Mouse (Mus musculus): ENCODE measurements around the gene Jchain. TPM values are rescaled to one million over a fixed set of nuclear protein-coding genes. Genes with fewer than 3 reads are reported as not detected.

Jchain gene
- total and polyA plus RNA-seq, 3 experiments = 336 to 1,319 (median 477) TPM

- Histone ChIP-seq H3K36me3 (replicated peaks in 1 of 2; ENCODE audit: control insufficient read depth in 1 of 2, insufficient read depth in 1 of 2, low read length in 1 of 2) (peaks cover 6 to 41% of the 10 kb centered on the region in 2 experiments), H3K9me3 (replicated peaks; ENCODE audit: low read length) (no peaks in the 10 kb centered on the region), H3K27me3 (replicated peaks) (no peaks in the 10 kb centered on the region), H3K79me2 (replicated peaks; ENCODE audit: control insufficient read depth, extremely low read depth, insufficient read depth, poor library complexity, severe bottlenecking) (peaks cover 55% of the 10 kb centered on the region), H3K4me2 (ENCODE audit: insufficient read depth, low read depth, poor library complexity, severe bottlenecking) (no peak overlapping the region), H3K27ac (ENCODE audit: insufficient read depth, low read depth) (no peak overlapping the region), H3K9ac (ENCODE audit: insufficient read depth, low read depth) (no peak overlapping the region), H3K4me1 (ENCODE audit: control insufficient read depth in 1 of 2, insufficient read depth in 2 of 2) (peaks cover 10 to 61% of the 10 kb centered on the region in 2 experiments), H3K4me3 (replicated peaks in 1 of 3; ENCODE audit: low read depth in 2 of 3, low read length in 2 of 3, poor library complexity in 1 of 3) (no peak overlapping the region)
- dilution Hi-C loops (cut with MboI; ENCODE audit: extremely low pct_ligation_motif_present, extremely low pct_unique_long_range_greater_than_20kb, low sequenced_read_pairs) (no loop called here), in situ Hi-C loops (cut with MboI; ENCODE audit: low pct_ligation_motif_present, low pct_unique_long_range_greater_than_20kb, low sequenced_read_pairs) (no loop called here)
- no peak for DNase-seq (ENCODE audit: extremely low read depth)
- TF ChIP-seq POLR2A (IDR thresholded peaks at IDR 0.05; ENCODE audit: low read depth, low read length) (no peak), IRF4 (IDR thresholded peaks at IDR 0.05; ENCODE audit: low read depth, low read length) (no peak), POLR2AphosphoS2 (IDR thresholded peaks at IDR 0.05; ENCODE audit: low read depth, low read length) (no peak), ZC3H11A (IDR thresholded peaks at IDR 0.05; ENCODE audit: low read depth, low read length) (no peak), SMC3 (IDR thresholded peaks at IDR 0.05; ENCODE audit: low read depth, low read length) (no peak), CHD1 (IDR thresholded peaks at IDR 0.05; ENCODE audit: low read depth, low read length) (no peak), RCOR1 (conservative IDR thresholded peaks at IDR 0.05; ENCODE audit: low read depth, low read length) (no peak), NRF1 (IDR thresholded peaks at IDR 0.05; ENCODE audit: low read depth, low read length) (no peak), MAFK (IDR thresholded peaks at IDR 0.05; ENCODE audit: insufficient replicate concordance, low read length) (no peak), NELFE (IDR thresholded peaks at IDR 0.05; ENCODE audit: low read depth, low read length) (no peak), ETS1 (conservative IDR thresholded peaks at IDR 0.05; ENCODE audit: low read depth, low read length) (no peak), BHLHE40 (IDR thresholded peaks at IDR 0.05; ENCODE audit: low read depth, low read length) (no peak), JUND (conservative IDR thresholded peaks at IDR 0.05; ENCODE audit: low read depth, low read length) (no peak)
These were observed 41.9 kb upstream of the Jchain start for GRCm38 (mm10) chr5:88569541-88569940.

- H3K9me3 ChIP-seq (replicated peaks; ENCODE audit: low read length) = no peaks in the 10 kb centered on the region
- H3K79me2 ChIP-seq (replicated peaks; ENCODE audit: control insufficient read depth, extremely low read depth, insufficient read depth, poor library complexity, severe bottlenecking) = peaks cover 40% of the 10 kb centered on the region
- TF ChIP-seq HCFC1 (IDR thresholded peaks at IDR 0.05; ENCODE audit: low read depth, low read length) (no peak), ZMIZ1 (IDR thresholded peaks at IDR 0.05; ENCODE audit: low read depth, low read length) (no peak), SIN3A (IDR thresholded peaks at IDR 0.05; ENCODE audit: low read length) (0 out of 2 replicates have a peak, but pooled peaks have one; percentile 39), MEF2A (IDR thresholded peaks at IDR 0.05; ENCODE audit: borderline replicate concordance, low read depth, low read length) (no peak)
- peaks cover 0 to 41% of the 10 kb centered on the region in 2 experiments; a peak in 2 of 4 replicates for H3K4me1 ChIP-seq (ENCODE audit: control insufficient read depth in 1 of 2, insufficient read depth in 2 of 2)
- DNase-seq (ENCODE audit: extremely low read depth) = no peak
- peak overlapping the region; percentile 96 for H3K4me2 ChIP-seq (ENCODE audit: insufficient read depth, low read depth, poor library complexity, severe bottlenecking)
- H3K27me3 ChIP-seq (replicated peaks) = no peaks in the 10 kb centered on the region
- in situ Hi-C loops (cut with MboI; ENCODE audit: low pct_ligation_motif_present, low pct_unique_long_range_greater_than_20kb, low sequenced_read_pairs) (no loop called here), dilution Hi-C loops (cut with MboI; ENCODE audit: extremely low pct_ligation_motif_present, extremely low pct_unique_long_range_greater_than_20kb, low sequenced_read_pairs) (no loop called here)
- peak overlapping the region; percentile 84 to 92 (median 90) for H3K4me3 ChIP-seq (replicated peaks in 1 of 3; ENCODE audit: low read depth in 2 of 3, low read length in 2 of 3, poor library complexity in 1 of 3)
- peak overlapping the region; percentile 63 for H3K9ac ChIP-seq (ENCODE audit: insufficient read depth, low read depth)
- peaks cover 4 to 28% of the 10 kb centered on the region in 2 experiments for H3K36me3 ChIP-seq (replicated peaks in 1 of 2; ENCODE audit: control insufficient read depth in 1 of 2, insufficient read depth in 1 of 2, low read length in 1 of 2)
- H3K27ac ChIP-seq (ENCODE audit: insufficient read depth, low read depth) = peak overlapping the region; percentile 33; the same call in 1 of the 2 replicates
These were observed 38.5 kb upstream of the Jchain start for GRCm38 (mm10) chr5:88566034-88566841.

All from CH12.LX (cell line).